Mouse (Mus musculus): ENCODE measurements at regions not wholly inside any gene's neighbourhood (a gene's known extent, or its start where the extent isn't known, plus 50 kb on each side); places are given as distances from the start of the nearest gene placed in this dataset.

DNA sequence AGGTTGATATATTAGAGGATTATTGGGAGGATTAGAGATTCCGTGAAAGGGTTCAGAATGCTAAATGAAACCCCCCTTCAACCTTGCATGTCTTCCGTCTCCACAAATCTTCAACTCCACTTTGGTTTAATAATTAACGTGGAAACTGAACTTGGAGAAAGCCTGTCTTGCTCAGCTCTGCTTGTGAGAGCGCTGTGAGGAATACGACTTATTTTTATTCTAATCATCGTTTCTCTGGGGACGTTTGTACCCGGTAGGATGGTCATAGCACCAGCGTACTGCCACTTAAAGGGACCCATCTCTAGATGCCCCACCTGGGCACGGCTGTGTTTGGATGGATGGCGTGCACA, 212.7 kb downstream of the Cdh26 start:
- no peaks in the 10 kb centered on the region for H3K27me3 ChIP-seq (ENCODE audit: control insufficient read depth, insufficient read depth, low read length)
- H3K9ac ChIP-seq (ENCODE audit: low read length): no peak overlapping the region
- no peak overlapping the region for H3K4me3 ChIP-seq (ENCODE audit: low read depth, low read length)
- H3K27ac ChIP-seq (replicated peaks): no peak overlapping the region
- TF ChIP-seq CTCF (IDR thresholded peaks at IDR 0.05; ENCODE audit: low read depth): no peak
- no peak for TF ChIP-seq EP300 (optimal IDR thresholded peaks at IDR 0.05)
- DNase-seq (ENCODE audit: low spot score): no peak
- H3K4me1 ChIP-seq (replicated peaks; ENCODE audit: control insufficient read depth, insufficient read depth): no peaks in the 10 kb centered on the region
- WGBS: 50% methylated on average over 11 of the region's 11 CpGs
- ATAC-seq (ENCODE audit: low FRiP score, low TSS enrichment): no peak
- no peaks in the 10 kb centered on the region for H3K36me3 ChIP-seq (ENCODE audit: control insufficient read depth, insufficient read depth, low read length)
- no peak overlapping the region for H3K4me2 ChIP-seq (replicated peaks; ENCODE audit: low read depth)
- no peaks in the 10 kb centered on the region for H3K9me3 ChIP-seq (ENCODE audit: control insufficient read depth, low read length)

DNA sequence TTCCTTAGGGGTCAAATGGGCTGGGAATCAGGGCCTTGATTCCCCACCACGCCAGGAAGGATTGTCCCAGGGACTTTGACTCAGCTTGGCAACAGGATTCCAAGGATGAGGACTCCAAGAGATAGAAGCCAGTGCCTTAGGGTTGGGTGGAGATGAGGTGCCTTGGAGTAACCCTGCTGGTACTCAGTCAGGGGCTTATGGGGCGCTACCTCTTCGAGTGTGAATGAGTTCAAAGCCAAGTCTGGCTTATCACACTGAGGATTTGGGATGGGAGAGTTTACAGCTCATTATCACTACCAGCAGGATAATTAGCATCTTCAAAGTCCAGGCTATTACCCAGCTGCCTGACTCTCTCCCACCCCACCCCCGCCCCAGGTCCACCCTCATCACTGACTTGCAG, 213.5 kb downstream of the Cdh26 start:
- Histone ChIP-seq H3K4me2 (replicated peaks; ENCODE audit: low read depth) (no peak overlapping the region), H3K4me1 (replicated peaks; ENCODE audit: control insufficient read depth, insufficient read depth) (no peaks in the 10 kb centered on the region), H3K36me3 (ENCODE audit: control insufficient read depth, insufficient read depth, low read length) (no peaks in the 10 kb centered on the region), H3K27me3 (ENCODE audit: control insufficient read depth, insufficient read depth, low read length) (no peaks in the 10 kb centered on the region), H3K4me3 (ENCODE audit: low read depth, low read length) (no peak overlapping the region), H3K9ac (ENCODE audit: low read length) (no peak overlapping the region), H3K9me3 (ENCODE audit: control insufficient read depth, low read length) (no peaks in the 10 kb centered on the region), H3K27ac (replicated peaks) (no peak overlapping the region)
- no peak for ATAC-seq (ENCODE audit: low FRiP score, low TSS enrichment)
- no peak for DNase-seq (ENCODE audit: low spot score)
- WGBS: 47% methylated on average over 4 of the region's 4 CpGs
- no peak for TF ChIP-seq EP300 (optimal IDR thresholded peaks at IDR 0.05)
- TF ChIP-seq CTCF (IDR thresholded peaks at IDR 0.05; ENCODE audit: low read depth): no peak

DNA sequence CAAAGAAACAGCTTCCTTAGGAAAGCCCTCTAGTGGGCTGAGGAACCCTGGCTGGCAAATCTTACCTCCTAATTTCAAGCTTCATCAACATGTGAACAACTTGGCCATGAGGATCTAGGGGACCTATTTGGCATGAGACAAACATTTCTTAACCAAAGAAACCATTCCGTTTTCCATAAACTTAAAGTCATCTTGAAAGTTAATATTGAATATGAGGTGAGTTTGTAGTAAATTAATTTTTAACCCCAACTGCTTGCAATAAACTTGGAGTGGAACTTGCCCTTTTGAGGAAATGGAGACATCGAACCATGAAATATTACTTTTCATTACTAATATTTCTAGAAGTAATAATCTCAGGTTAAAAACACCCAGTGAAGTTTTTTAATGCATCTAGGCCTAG, 229.7 kb downstream of the Cdh26 start:
- ATAC-seq (ENCODE audit: low FRiP score, low TSS enrichment) (no peak), DNase-seq (ENCODE audit: low spot score) (no peak)
- Histone ChIP-seq H3K27me3 (ENCODE audit: control insufficient read depth, insufficient read depth, low read length) (no peaks in the 10 kb centered on the region; the same call in 1 of the 2 replicates), H3K9me3 (ENCODE audit: control insufficient read depth, low read length) (no peaks in the 10 kb centered on the region), H3K36me3 (ENCODE audit: control insufficient read depth, insufficient read depth, low read length) (no peaks in the 10 kb centered on the region), H3K4me2 (replicated peaks; ENCODE audit: low read depth) (no peak overlapping the region), H3K4me1 (replicated peaks; ENCODE audit: control insufficient read depth, insufficient read depth) (no peaks in the 10 kb centered on the region), H3K27ac (replicated peaks) (no peak overlapping the region), H3K4me3 (ENCODE audit: low read depth, low read length) (no peak overlapping the region), H3K9ac (ENCODE audit: low read length) (no peak overlapping the region)
- TF ChIP-seq CTCF (IDR thresholded peaks at IDR 0.05; ENCODE audit: low read depth) (peak; percentile 7; the same call in 1 of the 2 replicates), EP300 (optimal IDR thresholded peaks at IDR 0.05) (no peak)
- 85% methylated on average over 2 of the region's 2 CpGs for WGBS

DNA sequence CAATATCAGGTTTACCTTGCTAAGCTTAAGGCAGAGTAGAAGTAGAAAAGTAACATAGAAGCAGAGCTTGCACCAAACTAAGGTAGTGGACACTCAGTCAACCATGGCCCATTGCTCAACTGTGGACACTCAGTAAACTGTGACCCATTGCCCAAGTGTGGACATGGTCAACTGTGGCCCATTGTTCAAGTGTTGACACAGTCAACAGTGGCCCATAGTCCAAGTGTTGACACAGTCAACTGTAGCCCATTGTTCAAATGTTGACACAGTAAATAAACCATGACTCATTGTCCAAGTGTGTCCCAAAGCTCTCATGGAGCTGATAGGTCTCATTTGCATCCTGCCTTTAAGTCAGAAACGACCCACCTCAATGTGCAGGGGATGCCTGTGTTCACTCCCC, 232.1 kb downstream of the Cdh26 start:
- Histone ChIP-seq H3K36me3 (ENCODE audit: control insufficient read depth, insufficient read depth, low read length) (no peaks in the 10 kb centered on the region), H3K27me3 (ENCODE audit: control insufficient read depth, insufficient read depth, low read length) (peaks cover 3% of the 10 kb centered on the region; the same call in 1 of the 2 replicates), H3K4me2 (replicated peaks; ENCODE audit: low read depth) (no peak overlapping the region), H3K9me3 (ENCODE audit: control insufficient read depth, low read length) (no peaks in the 10 kb centered on the region), H3K9ac (ENCODE audit: low read length) (no peak overlapping the region), H3K4me3 (ENCODE audit: low read depth, low read length) (no peak overlapping the region), H3K27ac (replicated peaks) (no peak overlapping the region), H3K4me1 (replicated peaks; ENCODE audit: control insufficient read depth, insufficient read depth) (no peaks in the 10 kb centered on the region)
- whole genome bisulfite sequencing: 41% methylated on average over 1 of the region's 1 CpGs
- ATAC-seq (ENCODE audit: low FRiP score, low TSS enrichment) (peak; percentile 98), DNase-seq (ENCODE audit: low spot score) (peak; percentile 68)
- TF ChIP-seq EP300 (optimal IDR thresholded peaks at IDR 0.05): no peak
- TF ChIP-seq CTCF (IDR thresholded peaks at IDR 0.05; ENCODE audit: low read depth): no peak

DNA sequence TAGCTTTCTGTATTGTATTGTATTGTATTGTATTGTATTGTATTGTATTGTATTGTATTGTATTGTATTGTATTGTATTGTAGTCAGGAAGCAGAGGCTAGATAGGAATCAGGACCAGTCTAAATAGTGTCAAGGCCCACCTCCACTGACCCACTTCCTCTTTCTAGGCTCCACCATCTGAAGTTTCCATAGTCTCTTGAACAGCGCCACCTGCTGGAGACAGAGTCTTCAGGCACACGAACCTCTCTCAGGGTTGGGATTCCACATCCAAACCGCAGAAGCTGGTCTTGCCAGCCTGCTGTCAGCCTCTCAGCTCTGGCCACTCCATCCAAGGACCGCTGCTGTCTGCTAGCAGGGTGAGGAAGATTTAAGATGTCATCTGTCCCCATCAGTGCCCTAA, 234.6 kb downstream of the Cdh26 start:
- peak; percentile 89 for TF ChIP-seq CTCF (IDR thresholded peaks at IDR 0.05; ENCODE audit: low read depth)
- no peak for TF ChIP-seq EP300 (optimal IDR thresholded peaks at IDR 0.05)
- ATAC-seq (ENCODE audit: low FRiP score, low TSS enrichment): no peak
- no peak overlapping the region for H3K27ac ChIP-seq (replicated peaks)
- no peaks in the 10 kb centered on the region for H3K4me1 ChIP-seq (replicated peaks; ENCODE audit: control insufficient read depth, insufficient read depth)
- no peaks in the 10 kb centered on the region for H3K9me3 ChIP-seq (ENCODE audit: control insufficient read depth, low read length)
- H3K27me3 ChIP-seq (ENCODE audit: control insufficient read depth, insufficient read depth, low read length): peaks cover 3% of the 10 kb centered on the region; the same call in 1 of the 2 replicates
- no peaks in the 10 kb centered on the region for H3K36me3 ChIP-seq (ENCODE audit: control insufficient read depth, insufficient read depth, low read length)
- H3K4me2 ChIP-seq (replicated peaks; ENCODE audit: low read depth): no peak overlapping the region
- peak; percentile 75 for DNase-seq (ENCODE audit: low spot score)
- no peak overlapping the region for H3K9ac ChIP-seq (ENCODE audit: low read length)
- no peak overlapping the region for H3K4me3 ChIP-seq (ENCODE audit: low read depth, low read length)
- WGBS: 17% methylated on average over 4 of the region's 4 CpGs

- H3K36me3 ChIP-seq (ENCODE audit: control insufficient read depth, insufficient read depth, low read length): no peaks in the 10 kb centered on the region
- DNase-seq (ENCODE audit: low spot score) (peak; percentile 33), ATAC-seq (ENCODE audit: low FRiP score, low TSS enrichment) (no peak)
- H3K4me1 ChIP-seq (replicated peaks; ENCODE audit: control insufficient read depth, insufficient read depth): no peaks in the 10 kb centered on the region
- no peak overlapping the region for H3K4me2 ChIP-seq (replicated peaks; ENCODE audit: low read depth)
- H3K9me3 ChIP-seq (ENCODE audit: control insufficient read depth, low read length): no peaks in the 10 kb centered on the region
- WGBS: 18% methylated on average over 2 of the region's 2 CpGs
- no peak overlapping the region for H3K27ac ChIP-seq (replicated peaks)
- H3K4me3 ChIP-seq (ENCODE audit: low read depth, low read length): no peak overlapping the region
- TF ChIP-seq CTCF (IDR thresholded peaks at IDR 0.05; ENCODE audit: low read depth): peak; percentile 58
- TF ChIP-seq EP300 (optimal IDR thresholded peaks at IDR 0.05): no peak
- H3K9ac ChIP-seq (ENCODE audit: low read length): no peak overlapping the region
- H3K27me3 ChIP-seq (ENCODE audit: control insufficient read depth, insufficient read depth, low read length): peaks cover 3% of the 10 kb centered on the region; the same call in 1 of the 2 replicates
These were observed 238.1 kb downstream of the Cdh26 start for GRCm38 (mm10) chr2:178668451-178668850.
